In the genomic region with DNA sequence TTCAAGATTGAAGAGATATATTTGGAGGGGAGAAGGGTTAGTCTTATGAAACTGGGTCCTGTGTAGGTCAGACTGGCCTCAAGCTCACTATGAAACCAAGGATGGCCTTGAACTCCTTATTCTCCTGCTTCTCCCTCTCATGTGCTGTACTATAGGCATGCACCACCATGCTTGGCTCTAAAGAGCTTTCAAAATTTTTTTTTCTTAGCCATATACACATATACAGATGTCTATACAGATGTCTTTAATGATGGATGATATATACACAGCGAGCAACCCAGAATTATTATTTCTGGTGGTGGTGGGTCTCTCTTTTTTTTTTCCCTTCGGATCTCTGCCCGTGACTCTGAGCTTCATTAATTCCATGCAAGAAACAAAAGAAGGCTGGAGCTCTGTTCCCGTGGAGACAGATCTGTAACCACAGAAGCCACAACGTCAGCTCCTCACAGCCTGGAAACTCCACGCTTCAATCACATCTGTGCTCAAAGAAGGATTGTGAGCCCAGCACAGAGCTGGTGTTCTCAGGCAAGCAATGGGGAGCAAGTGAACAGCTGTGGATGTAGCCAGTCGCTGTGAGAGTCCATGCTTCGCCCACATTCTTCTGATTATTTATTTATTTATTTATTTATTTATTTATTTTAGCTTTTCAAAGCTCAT, we compare ENCODE assay signal across 11 mouse cellular contexts. TPM values are rescaled to one million over a fixed set of nuclear protein-coding genes. Genes with fewer than 3 reads are reported as not detected.
DNase-seq lines count a peak whose midpoint lies in the region.
"Had no signal": no experiment of that assay in that cellular context is flagged by ENCODE, and none has a peak within 500 bp of the region (broad histone marks: within the 10 kb centered on the region; RNA-seq: fewer than 3 reads in every experiment).

No protein-coding gene starts in this region.

- H3K4me3 ChIP-seq in heart, embryonic 10.5 days, result no peak overlapping the region

- H3K27me3 ChIP-seq in heart, embryonic 10.5 days (ENCODE audit: insufficient read depth, poor library complexity, severe bottlenecking), result no peaks in the 10 kb centered on the region
- H3K27me3 ChIP-seq: heart, embryonic 13.5 days had no signal

- H3K9me3 ChIP-seq in heart, embryonic 10.5 days, result no peaks in the 10 kb centered on the region
- H3K9me3 ChIP-seq: heart, embryonic 13.5 days had no signal

- 70% methylated on average over 8 of the region's 8 CpGs for WGBS in heart, embryonic 10.5 days

- H3K36me3 ChIP-seq in heart, embryonic 10.5 days, result no peaks in the 10 kb centered on the region
- H3K36me3 ChIP-seq: heart, embryonic 13.5 days had no signal

- H3K27ac ChIP-seq in heart, embryonic 10.5 days, result no peak overlapping the region
- H3K27ac ChIP-seq: heart, embryonic 13.5 days had no signal

- DNase-seq in frontal cortex, postnatal 10 days (ENCODE audit: low spot score in 2 of 2), result peak; percentile 21 to 35
- no peak for DNase-seq in frontal cortex, postnatal 36 days (ENCODE audit: low spot score in 2 of 2)
- DNase-seq in thymus, postnatal 0 days (ENCODE audit: low spot score), result peak; percentile 8
- DNase-seq in thymus, postnatal 4 days, result no peak
- peak; percentile 47 for DNase-seq in induced T-regulatory cell, adult 2 months (ENCODE audit: low read depth)
- no peak for DNase-seq in gastrocnemius, postnatal 36 days
- DNase-seq in right cerebral cortex, adult 18-20 months, result no peak
- DNase-seq in heart, embryonic 10.5 days (ENCODE audit: low spot score), result no peak
- DNase-seq: liver had no signal

- intact Hi-C loops in gastrocnemius, postnatal 36 days (cut with DNase I), result no loop called here

- peaks cover 8% of the 10 kb centered on the region; the same call in 1 of the 2 replicates for H3K4me1 ChIP-seq in heart, embryonic 10.5 days

RNA-seq across cellular contexts. Expression of a gene that starts 20.8 kb away (rescaled TPM):
- polyA plus RNA-seq in thymus, postnatal 0 days (2015; fragmentation: Nextera tagmentation; extraction: Ambion mirVana), result 32.4 and 37.4 TPM in 2 replicates
- total RNA-seq in gastrocnemius, postnatal 36 days (2021), result 1 to 10 TPM; 7.1 to 8.4 TPM
- 23.7 and 30.8 TPM in 2 replicates for polyA plus RNA-seq in heart, embryonic 10.5 days (2016; fragmentation: Nextera tagmentation; extraction: Ambion mirVana)

RNA-seq across cellular contexts. Expression of a gene that starts 33.2 kb away (rescaled TPM):
- 1.3 and 1.4 TPM in 2 replicates for polyA plus RNA-seq in thymus, postnatal 0 days (2015; fragmentation: Nextera tagmentation; extraction: Ambion mirVana)
- not detected for total RNA-seq in gastrocnemius, postnatal 36 days (2021)
- polyA plus RNA-seq in heart, embryonic 10.5 days (2016; fragmentation: Nextera tagmentation; extraction: Ambion mirVana), result 4.7 and 8.5 TPM in 2 replicates
- total RNA-seq: megakaryocyte-erythroid progenitor cell, adult 5-6 weeks had no signal

Comparison
In these comparisons a context has a peak if more than half of its experiments do, and no peak if none do; other contexts are left out.
1. DNase-seq: peak in frontal cortex, postnatal 10 days (2 of 2), thymus, postnatal 0 days (single experiment) and induced T-regulatory cell, adult 2 months (single experiment); none in frontal cortex, postnatal 36 days (0 of 2), thymus, postnatal 4 days (single experiment), gastrocnemius, postnatal 36 days (0 of 2), right cerebral cortex, adult 18-20 months (single experiment) and heart, embryonic 10.5 days (single experiment).